Mouse (Mus musculus) hindbrain, embryonic 13.5 days (tissue): ENCODE results near the gene Gtf2f2. TPM values are rescaled to one million over a fixed set of nuclear protein-coding genes. Genes with fewer than 3 reads are reported as not detected.

Source experiments
- ATAC-seq: fragments of 200-750 bp; cut with Nextera tagmentation; 2 replicates; pipeline ENCODE4 v1.8.0; 2017; ENCODE audit warnings: moderate TSS enrichment; ENCODE audit not compliant: low FRiP score
- H3K27ac ChIP-seq: fragments of 300-500 bp; sonication (generic); 2 replicates; pipeline ENCODE4 v1.5.1; 2015; ENCODE audit warnings: inconsistent platforms, mild to moderate bottlenecking, moderate library complexity
- H3K27me3 ChIP-seq: fragments of 300-500 bp; sonication (generic); 2 replicates; pipeline ENCODE4 v1.6.1; 2015; ENCODE audit warnings: mild to moderate bottlenecking, inconsistent platforms
- H3K36me3 ChIP-seq: fragments of 300-500 bp; sonication (generic); 2 replicates; pipeline ENCODE4 v1.6.1; 2015; ENCODE audit warnings: mild to moderate bottlenecking, inconsistent platforms
- H3K4me1 ChIP-seq: fragments of 300-500 bp; sonication (generic); replicated peaks from 2 replicates; pipeline ENCODE4 v1.6.1; 2015; ENCODE audit warnings: inconsistent platforms
- H3K4me2 ChIP-seq: fragments of 300-500 bp; sonication (generic); 2 replicates; pipeline ENCODE4 v1.6.1; 2015; ENCODE audit warnings: inconsistent platforms, mild to moderate bottlenecking, moderate library complexity
- H3K4me3 ChIP-seq: fragments of 300-500 bp; sonication (generic); 2 replicates; pipeline ENCODE4 v1.5.1; 2015; ENCODE audit warnings: mild to moderate bottlenecking, inconsistent platforms
- H3K9ac ChIP-seq: fragments of 300-500 bp; sonication (generic); 2 replicates; pipeline ENCODE4 v1.6.1; 2015; ENCODE audit warnings: mild to moderate bottlenecking, inconsistent platforms
- H3K9me3 ChIP-seq: fragments of 300-500 bp; sonication (generic); 2 replicates; pipeline ENCODE4 v1.6.1; 2016; ENCODE audit warnings: inconsistent platforms
- WGBS: fragments of 180-500 bp; shearing (Covaris S2); methylation state at CpG from one replicate; pipeline ENCODE4 v1.1.7; 2015; 5-methylcytosine and 5-hydroxymethylcytosine counted together
- polyA plus RNA-seq: library from polyadenylated mRNA; unstranded; fragments of >200 nt; fragmentation: Nextera tagmentation; extraction: Ambion mirVana; gene quantifications from 2 replicates; pipeline ENCODE4 v1.2.1, GENCODE M21; 2015

Gtf2f2 gene
- polyA plus RNA-seq, 1 experiment from 2014 or later, result 43.3 TPM

DNA sequence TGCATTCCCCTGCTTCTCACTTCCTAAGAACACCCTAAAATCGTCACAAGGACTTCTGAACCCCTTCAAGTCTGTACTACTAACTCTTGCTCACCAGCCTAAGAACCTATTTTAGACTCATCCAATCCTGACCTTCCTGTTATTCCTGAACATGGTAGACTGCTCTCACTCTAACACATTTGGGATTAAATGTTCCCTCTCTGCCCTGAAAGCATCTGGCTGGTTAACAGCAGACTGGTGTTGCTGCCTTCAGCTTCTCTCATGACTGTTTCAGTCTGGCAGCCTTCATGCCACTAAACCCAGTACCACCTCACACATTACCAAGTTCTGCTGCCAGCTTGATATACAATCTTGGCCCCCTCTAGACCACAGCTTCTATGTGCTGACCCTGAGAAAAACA is 21.5 kb downstream of the Gtf2f2 start:
- no peak for ATAC-seq
- H3K9me3 ChIP-seq, result no peaks in the 10 kb centered on the region; the same call in 1 of the 2 replicates
- H3K36me3 ChIP-seq, result no peaks in the 10 kb centered on the region; the same call in 1 of the 2 replicates
- no peak overlapping the region for H3K9ac ChIP-seq
- H3K4me2 ChIP-seq, result no peak overlapping the region
- no peaks in the 10 kb centered on the region for H3K27me3 ChIP-seq
- 85% methylated on average over 1 of the region's 1 CpGs for WGBS
- H3K27ac ChIP-seq, result no peak overlapping the region
- H3K4me1 ChIP-seq, result peaks cover 18% of the 10 kb centered on the region
- H3K4me3 ChIP-seq, result no peak overlapping the region

DNA sequence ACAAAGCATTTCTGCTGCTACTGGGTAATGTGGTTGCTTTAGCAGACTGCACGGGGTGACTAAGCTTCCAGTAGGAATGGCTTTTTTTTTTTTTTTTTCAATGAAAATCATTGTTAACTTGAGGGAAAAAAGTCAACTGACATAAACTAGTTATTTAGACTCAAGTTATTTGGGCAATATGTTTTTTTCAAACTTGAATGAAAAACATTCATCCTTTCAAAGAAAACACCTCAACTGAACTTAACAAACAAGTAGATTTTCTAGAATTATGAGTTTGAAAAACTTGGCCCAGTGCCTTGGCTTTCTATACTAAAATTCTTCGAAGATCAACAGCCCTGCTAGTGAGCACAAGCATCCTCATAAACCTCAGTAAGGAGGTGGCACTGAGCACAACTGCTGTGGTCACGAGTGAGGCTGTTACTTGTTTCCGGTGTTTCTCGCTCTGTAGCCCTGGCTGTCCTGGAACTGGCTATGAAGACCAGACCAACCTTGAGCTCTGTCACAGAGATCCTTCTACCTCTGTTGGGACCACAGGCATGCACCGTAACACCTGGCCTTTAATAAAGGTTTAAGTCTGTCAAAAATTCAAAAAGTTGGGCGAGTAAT is 23.7 kb downstream of the Gtf2f2 start:
- Histone ChIP-seq H3K27me3 (no peaks in the 10 kb centered on the region), H3K4me3 (no peak overlapping the region), H3K9me3 (no peaks in the 10 kb centered on the region; the same call in 1 of the 2 replicates), H3K4me2 (no peak overlapping the region), H3K4me1 (peaks cover 19% of the 10 kb centered on the region), H3K9ac (no peak overlapping the region), H3K36me3 (no peaks in the 10 kb centered on the region; the same call in 1 of the 2 replicates), H3K27ac (no peak overlapping the region)
- no peak for ATAC-seq
- WGBS, result 88% methylated on average over 7 of the region's 7 CpGs

DNA sequence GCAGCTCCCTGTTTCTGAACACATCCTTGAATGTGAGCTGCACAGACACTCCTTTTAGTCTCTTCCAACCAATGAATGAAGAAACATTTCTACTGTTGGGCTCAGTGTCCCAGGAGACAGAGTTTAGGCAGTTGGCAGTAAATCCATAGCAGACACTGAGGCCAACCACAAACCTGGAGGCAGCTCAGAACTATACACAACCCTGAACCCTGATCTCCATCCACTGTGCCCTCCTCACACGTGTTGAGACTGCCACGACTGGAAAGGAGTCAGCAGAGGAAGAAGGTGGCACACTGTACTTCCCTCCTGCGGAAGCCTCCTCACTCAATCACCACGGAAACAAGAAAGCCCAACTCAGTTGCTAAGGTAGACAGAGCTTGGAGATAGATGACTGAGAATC is 25.6 kb downstream of the Gtf2f2 start:
- ATAC-seq, result no peak
- no peaks in the 10 kb centered on the region; the same call in 1 of the 2 replicates for H3K36me3 ChIP-seq
- H3K4me2 ChIP-seq, result no peak overlapping the region
- 73% methylated on average over 4 of the region's 4 CpGs for WGBS
- H3K27ac ChIP-seq, result no peak overlapping the region
- no peak overlapping the region for H3K4me3 ChIP-seq
- no peak overlapping the region for H3K9ac ChIP-seq
- H3K9me3 ChIP-seq, result no peaks in the 10 kb centered on the region; the same call in 1 of the 2 replicates
- H3K27me3 ChIP-seq, result no peaks in the 10 kb centered on the region
- H3K4me1 ChIP-seq, result peaks cover 19% of the 10 kb centered on the region

DNA sequence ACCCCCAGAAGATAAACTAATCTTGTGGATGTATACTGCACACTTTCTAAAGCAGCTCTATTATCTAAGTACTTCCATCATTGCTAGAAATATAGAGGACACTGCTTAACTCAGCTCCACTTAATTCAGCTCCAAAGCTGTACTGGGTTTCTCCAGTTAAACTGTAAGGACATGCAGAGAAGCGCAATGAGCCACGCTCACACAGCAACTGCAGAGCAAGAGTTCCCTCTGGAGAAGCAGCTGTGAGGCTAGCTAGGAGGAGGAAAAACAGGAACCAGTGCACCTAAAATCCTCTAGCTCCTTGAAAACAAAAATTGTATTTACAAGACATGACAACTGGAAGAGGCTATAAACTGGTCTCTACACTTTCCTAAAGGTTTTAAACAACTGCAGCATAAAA is 26.8 kb downstream of the Gtf2f2 start:
- WGBS, result 80% methylated on average over 2 of the region's 2 CpGs
- Histone ChIP-seq H3K4me3 (no peak overlapping the region), H3K27me3 (no peaks in the 10 kb centered on the region), H3K9me3 (no peaks in the 10 kb centered on the region; the same call in 1 of the 2 replicates), H3K36me3 (no peaks in the 10 kb centered on the region; the same call in 1 of the 2 replicates), H3K27ac (peak overlapping the region; percentile 1; the same call in 1 of the 2 replicates), H3K4me1 (peaks cover 19% of the 10 kb centered on the region), H3K9ac (no peak overlapping the region), H3K4me2 (no peak overlapping the region)
- ATAC-seq, result no peak

DNA sequence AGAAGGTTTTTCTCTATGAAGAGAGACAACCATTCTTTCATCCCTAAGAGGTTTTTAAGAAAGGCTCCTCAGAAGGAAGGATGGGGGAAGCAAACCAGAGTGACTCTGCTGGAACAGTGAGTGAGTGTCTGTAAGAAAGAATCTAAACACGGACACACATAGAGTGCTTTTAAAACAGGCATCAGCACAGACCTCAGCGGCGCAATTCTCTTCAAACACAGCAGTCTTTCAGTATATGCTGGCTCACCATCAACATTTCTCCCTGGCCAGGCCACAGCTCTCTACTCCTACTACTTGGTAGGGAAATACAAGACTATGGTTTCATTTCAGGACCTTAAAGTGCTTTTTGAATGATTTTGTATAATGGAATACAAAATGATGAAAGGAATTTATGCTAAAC is 29.4 kb downstream of the Gtf2f2 start:
- WGBS, result 92% methylated on average over 3 of the region's 3 CpGs
- H3K27me3 ChIP-seq, result no peaks in the 10 kb centered on the region
- no peak overlapping the region for H3K27ac ChIP-seq
- no peak overlapping the region for H3K4me2 ChIP-seq
- H3K36me3 ChIP-seq, result no peaks in the 10 kb centered on the region
- no peaks in the 10 kb centered on the region for H3K9me3 ChIP-seq
- no peak overlapping the region for H3K9ac ChIP-seq
- H3K4me1 ChIP-seq, result peaks cover 16% of the 10 kb centered on the region
- no peak for ATAC-seq
- no peak overlapping the region for H3K4me3 ChIP-seq

DNA sequence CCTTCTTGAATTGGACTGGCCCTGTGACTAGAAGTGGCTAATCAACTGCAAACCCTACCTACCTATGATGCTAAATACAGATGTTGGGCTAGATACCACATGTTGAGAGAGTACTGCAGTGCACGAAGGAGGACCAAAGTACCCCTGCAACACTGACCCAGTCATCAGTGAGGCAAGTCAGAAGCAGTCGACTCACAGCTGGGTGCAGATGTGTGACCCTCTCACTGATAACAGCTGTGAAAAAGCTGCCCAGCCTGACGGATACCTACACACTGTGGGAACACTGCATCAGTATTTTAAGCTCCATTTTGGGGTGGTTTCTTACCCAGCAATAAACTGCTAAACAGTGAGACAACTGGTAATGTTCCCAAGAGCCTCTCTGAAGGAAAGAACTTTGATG is 34.6 kb downstream of the Gtf2f2 start:
- Histone ChIP-seq H3K4me2 (no peak overlapping the region), H3K27me3 (no peaks in the 10 kb centered on the region), H3K4me3 (no peak overlapping the region), H3K27ac (no peak overlapping the region), H3K36me3 (no peaks in the 10 kb centered on the region), H3K9ac (no peak overlapping the region), H3K4me1 (no peaks in the 10 kb centered on the region), H3K9me3 (no peaks in the 10 kb centered on the region)
- WGBS, result 64% methylated on average over 3 of the region's 3 CpGs
- no peak for ATAC-seq

DNA sequence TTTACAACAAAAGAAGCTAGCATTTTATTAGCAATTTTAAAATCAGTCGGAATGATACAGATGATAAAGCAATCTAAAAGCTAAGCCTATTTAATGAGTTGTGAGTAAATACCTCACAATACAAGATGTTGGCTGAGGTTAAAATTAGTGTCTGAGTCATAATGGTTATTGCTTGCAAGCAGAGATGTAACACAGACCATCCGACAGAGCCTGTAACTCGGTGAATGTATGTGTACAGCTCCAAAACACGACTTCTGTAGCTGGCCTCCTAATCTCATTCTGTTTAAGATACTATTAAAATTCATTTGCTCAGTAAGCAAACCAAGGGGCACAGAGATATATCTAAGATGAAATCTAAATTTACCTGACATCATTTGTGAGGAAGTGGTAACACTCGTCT is 43.4 kb downstream of the Gtf2f2 start:
- 87% methylated on average over 5 of the region's 5 CpGs for WGBS
- Histone ChIP-seq H3K4me2 (no peak overlapping the region), H3K9me3 (no peaks in the 10 kb centered on the region), H3K27ac (no peak overlapping the region), H3K27me3 (no peaks in the 10 kb centered on the region), H3K4me3 (no peak overlapping the region), H3K36me3 (no peaks in the 10 kb centered on the region), H3K4me1 (peaks cover 14% of the 10 kb centered on the region), H3K9ac (no peak overlapping the region)
- ATAC-seq, result no peak

DNA sequence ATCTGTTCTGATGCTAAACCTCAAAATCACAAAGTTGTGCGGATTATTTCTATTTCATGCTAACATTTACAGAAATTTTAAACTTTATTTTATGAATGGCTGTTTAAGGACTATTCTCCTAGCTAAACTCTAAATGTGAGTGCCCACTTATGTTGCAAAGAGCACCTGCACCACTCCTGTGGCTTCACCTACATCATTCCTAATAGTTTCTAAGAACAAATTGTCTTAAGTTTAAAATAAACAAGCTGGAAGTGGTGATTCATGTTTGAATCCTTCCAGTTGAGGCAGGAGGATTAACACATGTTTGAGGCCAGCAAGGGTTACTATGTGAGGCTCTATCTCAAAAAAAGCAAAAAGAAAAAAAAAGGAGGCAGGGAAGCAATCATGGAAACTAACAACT is 46.2 kb downstream of the Gtf2f2 start:
- Histone ChIP-seq H3K27ac (no peak overlapping the region), H3K4me1 (peaks cover 16% of the 10 kb centered on the region), H3K9ac (no peak overlapping the region), H3K27me3 (no peaks in the 10 kb centered on the region), H3K4me3 (no peak overlapping the region), H3K36me3 (no peaks in the 10 kb centered on the region), H3K9me3 (no peaks in the 10 kb centered on the region), H3K4me2 (peak overlapping the region; percentile 40; the same call in 1 of the 2 replicates)
- 95% methylated on average over 1 of the region's 1 CpGs for WGBS
- no peak for ATAC-seq

DNA sequence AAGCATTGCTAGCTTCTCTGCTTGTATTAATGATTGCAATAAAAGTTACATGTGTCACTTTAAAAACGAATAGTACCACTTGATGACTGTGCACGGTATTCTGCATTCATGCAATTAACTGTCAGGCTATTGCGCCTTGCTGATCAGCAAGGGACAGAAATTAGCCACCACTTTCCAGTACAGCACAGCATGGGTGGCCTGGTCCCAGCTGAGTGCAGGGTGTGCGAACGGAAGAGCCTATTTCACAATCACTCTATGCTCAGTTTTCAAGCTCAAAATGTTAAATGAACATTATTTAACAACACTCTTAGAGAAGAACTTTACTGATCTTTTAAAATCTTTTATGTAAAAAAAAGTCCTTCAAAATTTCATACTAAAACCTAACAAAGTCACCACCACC is 46.7 kb downstream of the Gtf2f2 start:
- Histone ChIP-seq H3K9ac (no peak overlapping the region), H3K4me2 (peak overlapping the region; percentile 40), H3K36me3 (no peaks in the 10 kb centered on the region), H3K9me3 (no peaks in the 10 kb centered on the region), H3K4me1 (peaks cover 16% of the 10 kb centered on the region), H3K27me3 (no peaks in the 10 kb centered on the region), H3K4me3 (peak overlapping the region; percentile 19), H3K27ac (no peak overlapping the region)
- no peak for ATAC-seq
- 55% methylated on average over 5 of the region's 5 CpGs for WGBS

DNA sequence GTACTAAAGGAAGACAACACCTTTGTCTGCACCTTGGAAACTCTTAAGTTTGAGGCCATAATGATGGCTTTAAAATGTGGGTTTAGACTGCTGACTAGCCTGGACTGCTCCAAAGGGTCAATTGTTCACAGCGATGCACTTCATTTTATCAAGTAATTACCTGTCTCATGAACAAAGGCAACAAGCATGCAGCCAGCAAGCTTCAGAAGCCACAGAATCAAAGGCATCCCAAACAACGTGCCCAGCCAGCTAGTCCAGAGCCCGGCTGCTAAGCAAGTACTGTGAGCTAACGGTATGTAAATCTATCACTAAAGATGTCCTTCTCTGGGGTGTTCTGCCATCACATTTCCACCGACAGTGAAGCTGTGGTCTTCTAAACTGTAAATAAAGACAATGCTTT is 47.5 kb downstream of the Gtf2f2 start:
- H3K36me3 ChIP-seq, result no peaks in the 10 kb centered on the region
- no peak overlapping the region; the same call in 1 of the 2 replicates for H3K9ac ChIP-seq
- WGBS, result 35% methylated on average over 5 of the region's 5 CpGs
- peak overlapping the region; percentile 52; the same call in 1 of the 2 replicates for H3K27ac ChIP-seq
- H3K4me2 ChIP-seq, result peak overlapping the region; percentile 40
- no peak for ATAC-seq
- H3K9me3 ChIP-seq, result no peaks in the 10 kb centered on the region
- H3K27me3 ChIP-seq, result no peaks in the 10 kb centered on the region
- H3K4me3 ChIP-seq, result peak overlapping the region; percentile 19
- peaks cover 16% of the 10 kb centered on the region for H3K4me1 ChIP-seq

DNA sequence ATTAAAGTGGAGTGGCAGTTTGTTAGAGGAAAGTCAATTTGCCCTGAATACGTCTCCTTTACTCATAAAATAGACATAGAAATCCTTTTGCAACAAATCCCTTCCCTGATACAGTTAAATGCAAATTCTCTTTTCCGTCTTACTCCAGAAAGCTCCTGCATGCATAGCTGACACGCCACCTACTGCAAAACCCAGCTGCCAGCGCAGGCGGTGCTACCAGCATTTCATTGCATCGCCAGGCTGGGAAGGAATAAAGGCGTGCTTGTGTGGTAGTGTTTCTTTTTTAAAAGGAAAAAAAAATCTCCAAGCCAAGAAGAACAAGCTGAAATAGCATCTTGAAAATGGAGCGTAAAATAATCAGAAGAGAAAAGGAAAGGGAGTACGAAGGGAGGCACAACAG is 48.4 kb downstream of the Gtf2f2 start:
- WGBS, result 65% methylated on average over 9 of the region's 9 CpGs
- no peaks in the 10 kb centered on the region for H3K27me3 ChIP-seq
- H3K9ac ChIP-seq, result no peak overlapping the region
- no peak for ATAC-seq
- H3K9me3 ChIP-seq, result no peaks in the 10 kb centered on the region
- peaks cover 16% of the 10 kb centered on the region for H3K4me1 ChIP-seq
- peak overlapping the region; percentile 40 for H3K4me2 ChIP-seq
- H3K4me3 ChIP-seq, result peak overlapping the region; percentile 19
- H3K36me3 ChIP-seq, result no peaks in the 10 kb centered on the region
- H3K27ac ChIP-seq, result peak overlapping the region; percentile 55; the same call in 1 of the 2 replicates

DNA sequence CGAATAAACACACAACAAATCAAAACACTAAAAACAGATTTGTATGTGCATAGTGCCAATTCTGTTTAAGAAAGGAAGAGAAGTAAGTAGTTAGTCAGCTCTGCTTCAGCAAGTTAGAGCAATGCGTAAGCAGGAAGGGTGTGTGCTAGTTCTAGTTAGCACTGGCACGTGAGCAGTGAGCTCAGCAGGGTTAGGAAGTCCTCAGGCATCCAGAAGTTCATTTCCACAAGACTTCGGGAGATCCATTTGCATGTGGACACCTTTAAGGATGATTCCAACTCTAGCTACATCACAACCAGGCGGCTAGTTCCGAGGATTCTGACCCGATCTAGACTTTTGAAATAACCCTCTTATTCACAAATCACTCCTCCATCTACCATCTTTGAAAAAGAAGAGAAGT is 55.9 kb downstream of the Gtf2f2 start, which contains the start of gene Kctd4:
Kctd4 (plus strand) TSS at position 244 of the 400 bp plus-strand sequence.
- Histone ChIP-seq H3K27me3 (no peaks in the 10 kb centered on the region), H3K4me3 (no peak within 1 kb of the TSS), H3K4me1 (no peaks in the 10 kb centered on the region), H3K9ac (no peak within 1 kb of the TSS), H3K4me2 (no peak within 1 kb of the TSS), H3K36me3 (no peaks in the 10 kb centered on the region), H3K9me3 (no peaks in the 10 kb centered on the region), H3K27ac (no peak within 1 kb of the TSS)
- ATAC-seq, result no peak
- 91% methylated on average over 7 of the region's 7 CpGs for WGBS

DNA sequence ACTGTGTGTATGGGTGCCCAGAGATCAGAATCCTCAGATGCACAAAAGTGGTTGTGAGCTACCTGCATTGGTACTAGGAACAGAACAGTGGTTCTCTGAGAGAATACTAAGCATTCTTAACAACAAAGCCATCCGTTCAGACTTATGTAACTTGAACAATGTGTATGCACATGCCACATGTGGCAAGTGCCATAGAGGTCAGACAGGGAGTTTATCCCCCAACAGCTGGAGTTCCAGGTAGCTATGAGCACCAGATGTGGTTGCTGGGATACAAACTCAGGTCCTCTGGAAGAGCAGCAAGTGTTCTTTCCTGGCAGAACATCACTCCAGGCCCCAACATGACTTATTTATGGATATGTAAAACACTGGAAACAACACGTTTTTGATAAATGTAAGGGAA is 57.7 kb downstream of the Gtf2f2 start:
- Histone ChIP-seq H3K4me1 (no peaks in the 10 kb centered on the region), H3K9ac (no peak overlapping the region), H3K4me2 (no peak overlapping the region), H3K36me3 (no peaks in the 10 kb centered on the region), H3K4me3 (no peak overlapping the region), H3K9me3 (no peaks in the 10 kb centered on the region), H3K27me3 (no peaks in the 10 kb centered on the region), H3K27ac (no peak overlapping the region)
- 56% methylated on average over 2 of the region's 2 CpGs for WGBS
- ATAC-seq, result no peak
